Mouse (Mus musculus) intestine, postnatal 0 days (tissue): Measurements from ENCODE around the gene S1pr1. TPM values are rescaled to one million over a fixed set of nuclear protein-coding genes. Genes with fewer than 3 reads are reported as not detected.

Experiments
- ATAC-seq: fragments of 200-750 bp; cut with Nextera tagmentation; 2 replicates; pipeline ENCODE4 v1.8.0; 2017; ENCODE audit warnings: mild to moderate bottlenecking, moderate TSS enrichment, moderate library complexity
- H3K27ac ChIP-seq: fragments of 300-500 bp; sonication (generic); 2 replicates; pipeline ENCODE4 v1.5.1; 2014; ENCODE audit warnings: mild to moderate bottlenecking, low read depth, low read length, moderate library complexity
- H3K27me3 ChIP-seq: fragments of 300-500 bp; sonication (generic); replicated peaks from 2 replicates; pipeline ENCODE4 v1.6.1; 2014; ENCODE audit warnings: low read length, mixed read lengths; ENCODE audit not compliant: control insufficient read depth, insufficient read depth
- H3K36me3 ChIP-seq: fragments of 300-500 bp; sonication (generic); 2 replicates; pipeline ENCODE4 v1.6.1; 2014; ENCODE audit warnings: mild to moderate bottlenecking, moderate library complexity; ENCODE audit not compliant: control insufficient read depth, insufficient read depth
- H3K4me1 ChIP-seq: fragments of 300-500 bp; sonication (generic); replicated peaks from 2 replicates; pipeline ENCODE4 v1.6.1; 2014; ENCODE audit warnings: antibody characterized with exemption, low read length, mixed read lengths; ENCODE audit not compliant: control insufficient read depth, insufficient read depth
- H3K4me2 ChIP-seq: fragments of 300-500 bp; sonication (generic); replicated peaks from 2 replicates; pipeline ENCODE4 v1.6.1; 2014; ENCODE audit warnings: low read depth, mild to moderate bottlenecking, moderate library complexity
- H3K4me3 ChIP-seq: fragments of 300-500 bp; sonication (generic); 2 replicates; pipeline ENCODE4 v1.5.1; 2014; ENCODE audit warnings: low read depth, low read length
- H3K9ac ChIP-seq: fragments of 300-500 bp; sonication (generic); 2 replicates; pipeline ENCODE4 v1.6.1; 2014; ENCODE audit warnings: mild to moderate bottlenecking, low read depth, low read length
- H3K9me3 ChIP-seq: fragments of 300-500 bp; sonication (generic); 2 replicates; pipeline ENCODE4 v1.6.1; 2016; ENCODE audit warnings: mixed run types; ENCODE audit not compliant: control insufficient read depth
- CTCF ChIP-seq: sonication (generic); IDR thresholded peaks from 2 replicates; pipeline ENCODE4 v1.5.1; 2016; ENCODE audit warnings: low read depth, mild to moderate bottlenecking, control low read depth, antibody characterized with exemption, moderate library complexity
- WGBS: fragments of 180-500 bp; shearing (Covaris S2); extraction: QIAGEN DNeasy Blood & Tissue Kit; methylation state at CpG from one replicate; pipeline ENCODE4 v1.1.7; 2014; 5-methylcytosine and 5-hydroxymethylcytosine counted together
- polyA plus RNA-seq: library from polyadenylated mRNA; unstranded; fragments of >200 nt; fragmentation: Nextera tagmentation; extraction: Ambion mirVana; gene quantifications from 2 replicates; pipeline ENCODE4 v1.2.1, GENCODE M21; 2015

Gene S1pr1
- polyA plus RNA-seq, 1 experiment from 2014 or later: 7.6 TPM

- 82% methylated on average over 3 of the region's 3 CpGs for WGBS
- no peak overlapping the region for H3K9ac ChIP-seq
Observed at GRCm38 (mm10) chr3:115735540-115735939, 20.7 kb upstream of the S1pr1 start.

GRCm38 (mm10) chr3:115734841-115735240 lies 20.0 kb upstream of the S1pr1 start:
- Histone ChIP-seq H3K27me3 (no peaks in the 10 kb centered on the region), H3K4me3 (no peak overlapping the region), H3K4me2 (no peak overlapping the region), H3K4me1 (no peaks in the 10 kb centered on the region), H3K36me3 (no peaks in the 10 kb centered on the region), H3K9me3 (no peaks in the 10 kb centered on the region), H3K27ac (no peak overlapping the region), H3K9ac (no peak overlapping the region)
- TF ChIP-seq CTCF: no peak
- WGBS: 67% methylated on average over 3 of the region's 3 CpGs
- ATAC-seq: no peak

More at GRCm38 (mm10) chr3:115735540-115735939, 20.7 kb upstream of the S1pr1 start:
- Histone ChIP-seq H3K27ac (no peak overlapping the region), H3K27me3 (no peaks in the 10 kb centered on the region), H3K4me2 (no peak overlapping the region), H3K4me1 (no peaks in the 10 kb centered on the region), H3K9me3 (no peaks in the 10 kb centered on the region), H3K4me3 (no peak overlapping the region), H3K36me3 (no peaks in the 10 kb centered on the region)
- no peak for ATAC-seq
- TF ChIP-seq CTCF: no peak

GRCm38 (mm10) chr3:115730336-115730735 lies 15.5 kb upstream of the S1pr1 start:
- WGBS: 87% methylated on average over 7 of the region's 7 CpGs
- H3K4me3 ChIP-seq: no peak overlapping the region
- H3K9ac ChIP-seq: no peak overlapping the region
- H3K36me3 ChIP-seq: no peaks in the 10 kb centered on the region
- H3K27me3 ChIP-seq: no peaks in the 10 kb centered on the region
- H3K4me1 ChIP-seq: no peaks in the 10 kb centered on the region
- no peaks in the 10 kb centered on the region for H3K9me3 ChIP-seq
- H3K27ac ChIP-seq: no peak overlapping the region
- H3K4me2 ChIP-seq: no peak overlapping the region
- ATAC-seq: no peak
- no peak for TF ChIP-seq CTCF

GRCm38 (mm10) chr3:115729187-115729586 lies 14.3 kb upstream of the S1pr1 start:
- H3K36me3 ChIP-seq: no peaks in the 10 kb centered on the region
- no peak overlapping the region for H3K9ac ChIP-seq
- no peak overlapping the region for H3K4me3 ChIP-seq
- H3K4me1 ChIP-seq: no peaks in the 10 kb centered on the region
- no peak for TF ChIP-seq CTCF
- H3K27me3 ChIP-seq: no peaks in the 10 kb centered on the region
- no peak overlapping the region for H3K4me2 ChIP-seq
- WGBS: 54% methylated on average over 7 of the region's 7 CpGs
- H3K27ac ChIP-seq: no peak overlapping the region
- no peaks in the 10 kb centered on the region for H3K9me3 ChIP-seq
- no peak for ATAC-seq

- H3K9ac ChIP-seq: no peak overlapping the region
- no peaks in the 10 kb centered on the region for H3K4me1 ChIP-seq
- whole genome bisulfite sequencing: 69% methylated on average over 3 of the region's 3 CpGs
- H3K36me3 ChIP-seq: no peaks in the 10 kb centered on the region
- no peaks in the 10 kb centered on the region for H3K9me3 ChIP-seq
- H3K27ac ChIP-seq: no peak overlapping the region
- H3K4me2 ChIP-seq: no peak overlapping the region
- no peak overlapping the region for H3K4me3 ChIP-seq
- H3K27me3 ChIP-seq: no peaks in the 10 kb centered on the region
- no peak for TF ChIP-seq CTCF
- ATAC-seq: no peak
Observed at GRCm38 (mm10) chr3:115728211-115728610, 13.3 kb upstream of the S1pr1 start.

- ATAC-seq: no peak
- Histone ChIP-seq H3K36me3 (no peaks in the 10 kb centered on the region), H3K9me3 (no peaks in the 10 kb centered on the region), H3K9ac (no peak overlapping the region), H3K4me3 (no peak overlapping the region), H3K4me2 (no peak overlapping the region), H3K27ac (no peak overlapping the region), H3K4me1 (no peaks in the 10 kb centered on the region), H3K27me3 (no peaks in the 10 kb centered on the region)
- TF ChIP-seq CTCF: no peak
- 63% methylated on average over 6 of the region's 6 CpGs for WGBS
Observed at GRCm38 (mm10) chr3:115718886-115719285, 4.0 kb upstream of the S1pr1 start.
